In the genomic region with DNA sequence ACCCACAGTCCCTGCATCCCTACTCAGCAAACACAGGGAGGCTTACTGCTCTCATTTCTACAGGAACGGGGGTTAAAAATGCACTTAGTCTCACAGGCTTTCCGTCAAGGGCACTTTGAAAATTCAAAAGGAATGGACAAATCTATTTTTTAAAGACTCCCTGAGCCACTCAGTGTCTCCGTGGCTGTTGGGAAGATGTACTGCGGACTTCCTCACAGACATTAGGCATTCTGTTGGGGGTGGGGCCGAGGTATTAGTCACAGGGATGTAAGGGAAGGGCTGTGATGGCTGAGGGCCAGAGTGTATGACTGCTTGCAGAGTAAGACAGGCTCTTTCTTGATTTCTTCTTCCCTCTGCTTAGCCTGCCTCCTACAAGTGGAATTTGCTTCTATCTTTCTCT, we compare ENCODE assay signal across 7 mouse cellular contexts.
DNase-seq lines count a peak whose midpoint lies in the region; ATAC-seq and TF ChIP-seq lines count a peak whose summit lies in the region.

No protein-coding gene starts in this region.

- H3K4me3 ChIP-seq in midbrain, embryonic 16.5 days (ENCODE audit: low read depth, low read length) = no peak overlapping the region
- no peak overlapping the region for H3K4me3 ChIP-seq in kidney, adult 2 months (ENCODE audit: insufficient read depth, low read depth, low read length)

- H3K9ac ChIP-seq in midbrain, embryonic 16.5 days (ENCODE audit: low read depth, low read length) = no peak overlapping the region

- peaks cover 7% of the 10 kb centered on the region; the same call in 1 of the 2 replicates for H3K4me1 ChIP-seq in midbrain, embryonic 16.5 days (ENCODE audit: control insufficient read depth, insufficient read depth, low read length)
- no peaks in the 10 kb centered on the region for H3K4me1 ChIP-seq in kidney, adult 2 months (ENCODE audit: control insufficient read depth, insufficient read depth, low read length)

- TF ChIP-seq CTCF in kidney, adult 2 months (conservative IDR thresholded peaks at IDR 0.05; ENCODE audit: insufficient read depth, insufficient read length, low read depth, low read length) = no peak

- DNase-seq in layer of hippocampus, adult 9-11 months = peak; percentile 14
- DNase-seq in layer of hippocampus, adult 11-12 months (ENCODE audit: low spot score) = no peak
- peak; percentile 68 for DNase-seq in adrenal gland, postnatal 10 days
- DNase-seq in kidney, adult 2 months = no peak

- 0 out of 2 replicates have a peak, but pooled peaks have one; percentile 25 for ATAC-seq in granulocyte monocyte progenitor cell, adult 5-6 weeks (replicated peaks; ENCODE audit: poor library complexity, severe bottlenecking)
- peak; percentile 72; the same call in 1 of the 2 replicates for ATAC-seq in midbrain, embryonic 16.5 days
- no peak for ATAC-seq in activated CD4-positive, CD25-positive, alpha-beta regulatory T cell, adult 4 months

- no peak overlapping the region for H3K27ac ChIP-seq in midbrain, embryonic 16.5 days (ENCODE audit: low read length)
- H3K27ac ChIP-seq in kidney, adult 2 months (ENCODE audit: insufficient read depth, low read depth, low read length) = no peak overlapping the region

- no peaks in the 10 kb centered on the region for H3K9me3 ChIP-seq in midbrain, embryonic 16.5 days (replicated peaks; ENCODE audit: control insufficient read depth, low read length, poor library complexity, severe bottlenecking)

- TF ChIP-seq POLR2A in kidney, adult 2 months (IDR thresholded peaks at IDR 0.05; ENCODE audit: low read depth, low read length) = no peak

- no peaks in the 10 kb centered on the region for H3K27me3 ChIP-seq in midbrain, embryonic 16.5 days (ENCODE audit: control insufficient read depth, insufficient read depth, low read depth, low read length)
- H3K27me3 ChIP-seq in kidney, adult 2 months (replicated peaks; ENCODE audit: control insufficient read depth, insufficient read depth, low read length) = no peaks in the 10 kb centered on the region

- no peaks in the 10 kb centered on the region for H3K36me3 ChIP-seq in midbrain, embryonic 16.5 days (ENCODE audit: control insufficient read depth, insufficient read depth, low read length)
- no peaks in the 10 kb centered on the region for H3K36me3 ChIP-seq in kidney, adult 2 months (ENCODE audit: control insufficient read depth, insufficient read depth, low read length)

- 20% methylated on average over 5 of the region's 5 CpGs for WGBS in midbrain, embryonic 16.5 days
- 34% methylated on average over 5 of the region's 5 CpGs for WGBS in kidney, adult 2 months

- H3K4me2 ChIP-seq in midbrain, embryonic 16.5 days (ENCODE audit: low read length) = no peak overlapping the region

Comparison
In these comparisons a context has a peak if more than half of its experiments do, and no peak if none do; other contexts are left out.
1. DNase-seq: peak in layer of hippocampus, adult 9-11 months (single experiment) and adrenal gland, postnatal 10 days (single experiment); none in layer of hippocampus, adult 11-12 months (single experiment) and kidney, adult 2 months (single experiment).